Mouse (Mus musculus): ENCODE measurements at regions not wholly inside any gene's neighbourhood (a gene's known extent, or its start where the extent isn't known, plus 50 kb on each side); places are given as distances from the start of the nearest gene placed in this dataset.
A peak's percentile ranks its signal among the peaks of the same experiment; 100 is the strongest.
"Not testable (repeated sequence)": the region's sequence is repeated elsewhere in the genome, so short reads cannot be mapped to it uniquely, and the experiment has no call there.

DNA sequence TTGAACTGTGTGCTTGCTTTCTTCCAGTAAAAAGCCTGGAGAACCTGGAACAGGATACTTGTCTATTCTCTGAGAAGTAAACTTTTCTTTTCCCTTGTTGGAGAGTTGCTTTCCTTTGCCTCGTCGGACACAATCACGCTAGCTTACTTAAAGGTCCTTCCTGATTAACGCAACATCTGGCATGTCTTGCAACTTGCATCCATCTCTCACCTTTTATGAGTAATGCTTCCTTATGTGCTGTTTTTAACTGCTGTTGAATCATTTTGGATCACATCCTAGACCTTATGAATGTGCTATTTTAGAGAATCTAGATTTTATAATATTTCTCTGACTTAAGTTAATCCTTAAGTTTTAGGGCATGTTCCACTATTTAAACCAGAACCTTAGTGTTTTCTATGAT, 188.4 kb upstream of the Pcsk5 start:
- DNase-seq: no peak

DNA sequence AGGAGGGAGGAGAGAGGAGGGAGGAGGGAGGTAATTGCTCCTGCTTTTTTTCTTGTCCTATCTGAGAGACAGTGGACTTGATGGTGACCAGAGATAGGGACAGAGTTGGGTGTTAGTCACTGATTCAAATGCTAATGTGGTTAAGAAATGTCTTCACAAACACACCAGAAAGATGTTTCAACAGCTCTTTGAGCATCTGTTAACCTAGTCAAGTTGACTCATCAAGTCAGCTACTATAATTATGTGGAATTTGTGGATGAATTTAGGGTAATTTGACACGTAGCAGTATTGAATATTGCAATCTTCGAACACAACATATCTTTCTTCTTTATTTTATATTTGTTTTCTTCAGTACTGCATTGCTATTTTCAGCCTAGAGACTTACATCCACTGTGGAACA, 182.9 kb upstream of the Pcsk5 start:
- DNase-seq: no peak

DNA sequence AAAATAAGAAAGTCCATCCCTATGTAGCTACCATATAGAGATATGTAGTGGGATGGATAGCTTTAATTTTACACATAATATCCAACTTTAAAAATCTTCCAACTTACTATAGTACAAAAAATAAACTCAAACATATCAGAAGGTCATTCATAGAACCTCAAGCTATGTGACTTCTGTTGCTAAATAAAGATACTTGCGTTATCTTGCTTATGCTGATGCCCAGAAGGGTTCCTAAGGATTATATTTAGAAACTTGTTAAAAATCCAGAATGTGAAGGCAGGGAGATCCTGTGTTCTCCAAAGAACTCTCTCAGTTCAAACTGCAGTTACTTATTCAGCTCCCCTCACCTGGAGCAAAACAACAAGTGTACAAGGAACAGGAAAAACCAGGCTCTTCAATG, 177.9 kb upstream of the Pcsk5 start:
- no peak for DNase-seq

DNA sequence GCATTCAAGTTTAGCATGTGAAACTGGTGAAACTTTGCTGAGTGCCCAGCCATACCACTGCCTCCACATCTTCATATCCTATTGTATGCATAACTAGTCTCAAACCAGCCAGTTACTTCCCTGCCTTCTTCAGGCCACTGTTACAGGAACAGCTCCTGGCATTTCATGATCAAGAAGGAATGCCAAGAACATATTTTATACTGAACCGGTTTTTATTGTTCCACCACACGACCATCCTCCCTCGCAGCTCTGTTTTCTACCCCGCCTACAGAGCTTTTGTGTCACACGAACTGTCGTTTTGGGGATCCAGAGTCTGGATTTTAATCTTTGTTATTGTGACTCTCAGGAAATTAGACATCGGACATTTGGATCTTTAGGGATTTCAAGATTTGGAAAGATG, 174.6 kb upstream of the Pcsk5 start:
- DNase-seq: no peak

DNA sequence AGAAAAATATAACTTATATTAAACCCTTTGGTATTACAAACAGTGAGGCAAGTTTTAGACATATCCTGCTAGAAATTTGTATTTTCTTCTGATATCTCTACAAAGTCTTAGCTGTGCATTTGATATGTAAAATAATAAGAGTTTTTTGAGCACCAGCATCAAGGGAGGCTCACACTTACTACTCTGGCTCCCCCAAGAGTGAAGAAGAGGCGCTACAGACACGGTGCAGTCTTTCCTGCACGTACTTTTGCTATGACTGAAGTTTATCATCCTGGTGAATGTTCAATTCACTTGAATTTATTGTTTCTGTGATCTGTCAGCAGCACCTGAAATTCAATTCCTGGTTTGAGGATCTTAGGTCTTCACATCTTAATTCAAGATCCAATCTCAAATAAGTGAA, 160.1 kb upstream of the Pcsk5 start:
- peak; percentile 2 for DNase-seq

DNA sequence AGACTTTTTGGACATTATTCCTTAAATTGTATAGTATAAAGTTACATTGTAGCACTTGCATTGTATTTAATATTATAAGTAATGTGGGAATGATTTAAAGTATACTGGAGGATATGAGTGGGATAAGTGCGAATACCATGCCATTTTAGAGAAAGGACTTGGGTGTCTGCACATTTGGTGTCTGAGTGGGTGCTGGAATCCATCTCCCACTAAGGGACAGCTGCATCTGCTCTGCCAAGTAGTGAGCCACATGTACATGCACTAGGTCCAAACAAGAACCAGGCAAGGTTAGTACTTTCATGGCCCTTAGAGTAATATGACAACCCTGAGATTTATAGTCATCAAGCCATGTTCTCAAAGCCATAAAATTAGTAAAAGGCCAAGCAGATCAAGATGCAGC, 146.0 kb upstream of the Pcsk5 start:
- DNase-seq: no peak

DNA sequence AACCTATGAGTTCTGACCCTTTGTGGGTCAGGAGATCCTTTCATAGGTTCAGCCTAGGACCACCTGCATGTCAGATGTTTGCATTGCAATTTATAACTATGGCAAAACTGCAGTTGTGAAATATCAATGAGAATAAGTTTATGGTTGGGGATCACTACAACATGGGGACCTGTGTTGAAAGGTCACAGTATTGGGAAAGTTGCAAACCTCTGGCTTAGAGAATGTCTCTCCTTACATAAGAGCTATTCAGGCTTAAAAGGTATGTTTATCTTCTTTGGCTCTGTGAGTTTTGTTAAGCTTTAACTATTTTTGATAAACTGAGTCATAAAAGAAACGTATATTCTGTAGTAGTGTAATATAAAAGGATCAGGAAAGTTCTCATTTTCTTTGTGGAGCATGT, 128.1 kb upstream of the Pcsk5 start:
- no peak for DNase-seq

DNA sequence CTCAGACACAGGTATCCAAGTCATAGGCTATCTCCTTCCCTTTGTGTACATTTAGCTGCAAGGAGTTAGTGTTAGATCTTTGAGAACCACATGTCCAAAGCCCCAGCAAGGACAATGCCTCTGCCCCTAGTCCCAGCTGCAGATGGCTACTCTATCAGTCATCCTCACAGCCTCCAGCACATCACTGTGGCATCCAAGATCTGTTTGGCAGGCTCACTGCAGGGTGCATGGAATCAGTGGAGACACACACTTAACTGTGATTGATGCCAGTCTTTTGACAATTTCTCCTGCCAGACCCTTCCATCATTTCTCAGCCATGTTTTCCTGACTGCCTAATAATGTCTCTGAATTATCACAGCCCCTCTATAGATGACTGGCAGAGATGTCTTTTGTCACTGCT, 121.0 kb upstream of the Pcsk5 start:
- no peak for DNase-seq

DNA sequence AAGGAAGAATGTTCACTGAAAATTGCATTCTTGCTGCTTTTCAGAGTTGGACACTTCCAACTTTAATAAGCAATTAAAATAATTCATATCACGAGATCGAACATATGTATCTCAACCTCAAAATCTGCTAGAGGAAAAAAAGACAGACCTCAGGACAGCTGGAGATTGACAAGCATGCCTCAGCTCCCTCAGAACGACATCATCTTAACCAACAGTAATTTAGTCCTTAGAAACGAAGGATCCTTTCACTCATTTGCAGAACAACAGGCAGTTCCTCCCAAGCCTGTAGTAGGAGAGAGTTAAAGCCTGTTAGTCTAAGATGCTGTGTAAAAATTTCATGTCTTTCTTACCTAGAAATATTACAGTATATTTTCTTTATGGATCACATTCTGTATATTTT, 95.2 kb upstream of the Pcsk5 start:
- no peak for DNase-seq

DNA sequence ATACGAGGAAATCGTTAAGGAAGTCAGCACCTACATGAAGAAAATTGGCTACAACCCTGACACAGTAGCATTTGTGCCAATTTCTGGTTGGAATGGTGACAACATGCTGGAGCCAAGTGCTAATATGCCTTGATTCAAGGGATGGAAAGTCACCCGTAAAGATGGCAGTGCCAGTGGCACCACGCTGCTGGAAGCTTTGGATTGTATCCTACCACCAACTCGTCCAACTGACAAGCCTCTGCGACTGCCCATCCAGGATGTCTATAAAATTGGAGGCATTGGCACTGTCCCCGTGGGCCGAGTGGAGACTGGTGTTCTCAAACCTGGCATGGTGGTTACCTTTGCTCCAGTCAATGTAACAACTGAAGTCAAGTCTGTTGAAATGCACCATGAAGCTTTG, 89.7 kb upstream of the Pcsk5 start:
- DNase-seq: not testable (repeated sequence)

DNA sequence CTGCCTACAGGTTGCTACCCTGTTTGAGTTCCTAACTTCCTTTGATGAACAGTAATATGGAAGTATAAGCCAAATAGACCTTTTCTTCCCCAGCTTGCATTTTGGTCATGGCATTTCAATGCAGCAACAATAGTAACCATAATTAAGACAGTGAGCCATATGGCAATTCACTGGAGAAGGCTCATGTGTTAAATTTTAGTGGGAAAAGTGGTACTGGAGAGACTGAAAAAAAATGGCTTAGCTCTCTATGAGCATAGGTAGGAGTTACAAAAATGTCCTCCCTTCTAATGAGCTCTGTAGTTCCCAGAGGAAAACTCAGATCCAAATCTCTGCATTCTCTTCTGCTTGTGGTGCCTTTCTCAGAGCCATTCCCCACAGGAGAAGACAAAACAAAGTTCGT, 70.1 kb upstream of the Pcsk5 start:
- DNase-seq: no peak

DNA sequence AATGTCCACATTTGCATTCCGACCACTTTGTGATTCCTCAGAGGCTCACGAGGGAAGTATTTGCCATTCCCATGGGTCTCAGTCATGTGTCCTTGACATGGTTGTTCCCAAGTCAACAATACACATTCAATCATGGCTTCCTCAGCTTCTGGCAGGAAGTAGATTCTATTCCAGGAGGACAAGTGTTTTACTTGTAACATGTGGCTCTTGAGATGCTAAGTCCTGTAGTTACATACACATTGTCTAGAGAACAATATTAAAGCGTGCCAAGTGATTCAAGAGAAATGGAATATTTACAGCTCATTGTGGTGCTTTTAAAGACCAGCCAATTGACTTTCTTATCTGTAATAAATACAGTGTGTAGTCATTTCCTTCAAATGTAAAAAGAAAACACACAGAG, 66.7 kb upstream of the Pcsk5 start:
- DNase-seq: no peak

DNA sequence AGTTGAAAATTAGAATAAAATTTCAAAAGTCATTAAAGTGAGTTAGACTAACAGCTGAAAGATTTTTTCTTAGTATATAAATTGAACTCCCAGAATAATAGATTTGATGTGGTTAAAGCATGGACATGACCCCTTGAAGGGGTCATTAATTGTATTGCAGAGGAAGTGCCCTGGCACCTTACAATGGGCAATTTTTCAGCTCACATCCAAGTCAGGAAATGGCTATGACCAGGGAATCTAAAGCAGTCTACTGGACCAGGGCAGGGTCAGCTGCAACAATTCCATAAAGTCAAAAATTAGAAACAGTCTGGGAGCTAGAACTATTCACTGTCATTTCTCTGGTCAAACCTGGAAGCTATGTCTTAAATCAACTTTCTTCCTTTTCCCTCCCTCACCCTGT, 55.2 kb upstream of the Pcsk5 start:
- DNase-seq: no peak

Small RNA genes lying in the stretch of these regions (microRNA-seq; reads per million reads assigned to microRNA genes)
- gene Gm23061: 0 reads per million in 2 experiments
